Mouse (Mus musculus) heart, embryonic 16.5 days (tissue): Measurements from ENCODE around the gene Stx2. TPM values are rescaled to one million over a fixed set of nuclear protein-coding genes. Genes with fewer than 3 reads are reported as not detected.
A peak's percentile ranks its signal among the peaks of the same experiment; 100 is the strongest.

Experiments used
- ATAC-seq: fragments of 200-750 bp; cut with Nextera tagmentation; replicated peaks from 2 replicates; pipeline ENCODE4 v1.8.0; 2017; ENCODE audit warnings: moderate number of reproducible peaks; ENCODE audit not compliant: insufficient read depth, low FRiP score; ENCODE audit errors: extremely low read depth
- H3K27ac ChIP-seq: fragments of 300-500 bp; sonication (generic); 2 replicates; pipeline ENCODE4 v1.5.1; 2014; ENCODE audit warnings: mild to moderate bottlenecking, low read length, control low read depth, moderate library complexity
- H3K27me3 ChIP-seq: fragments of 300-500 bp; sonication (generic); 2 replicates; pipeline ENCODE4 v1.6.1; 2014; ENCODE audit warnings: low read length, mixed read lengths; ENCODE audit not compliant: control insufficient read depth, insufficient read depth
- H3K36me3 ChIP-seq: fragments of 300-500 bp; sonication (generic); 2 replicates; pipeline ENCODE4 v1.6.1; 2014; ENCODE audit not compliant: control insufficient read depth, insufficient read depth
- H3K4me1 ChIP-seq: fragments of 300-500 bp; sonication (generic); 2 replicates; pipeline ENCODE4 v1.6.1; 2014; ENCODE audit warnings: low read length, mixed read lengths; ENCODE audit not compliant: control insufficient read depth, insufficient read depth
- H3K4me2 ChIP-seq: fragments of 300-500 bp; sonication (generic); 2 replicates; pipeline ENCODE4 v1.6.1; 2014; ENCODE audit warnings: low read depth, mild to moderate bottlenecking, control low read depth, low read length
- H3K4me3 ChIP-seq: fragments of 300-500 bp; sonication (generic); 2 replicates; pipeline ENCODE4 v1.5.1; 2014; ENCODE audit warnings: mild to moderate bottlenecking, control low read depth, low read length
- H3K9ac ChIP-seq: fragments of 300-500 bp; sonication (generic); 2 replicates; pipeline ENCODE4 v1.6.1; 2014; ENCODE audit warnings: low read length, control low read depth
- H3K9me3 ChIP-seq: fragments of 300-500 bp; sonication (generic); replicated peaks from 2 replicates; pipeline ENCODE4 v1.6.1; 2016; ENCODE audit warnings: low read length; ENCODE audit not compliant: control insufficient read depth
- WGBS: fragments of 180-500 bp; shearing (Covaris S2); extraction: QIAGEN DNeasy Blood & Tissue Kit; methylation state at CpG from one replicate; pipeline ENCODE4 v1.1.7; 2014; 5-methylcytosine and 5-hydroxymethylcytosine counted together
- polyA plus RNA-seq: library from polyadenylated mRNA; unstranded; fragments of >200 nt; fragmentation: Nextera tagmentation; extraction: Ambion mirVana; gene quantifications from 2 replicates; pipeline ENCODE4 v1.2.1, GENCODE M21; 2015

The Stx2 gene
- polyA plus RNA-seq, 1 experiment from 2014 or later, result 25.1 TPM

GRCm38 (mm10) chr5:129018782-129019489, 10.6 kb upstream of the Stx2 start:
- peak overlapping the region; percentile 87 for H3K27ac ChIP-seq
- peak overlapping the region; percentile 64 for H3K4me3 ChIP-seq
- H3K36me3 ChIP-seq, result peaks cover 7% of the 10 kb centered on the region; the same call in 1 of the 2 replicates
- peak overlapping the region; percentile 79 for H3K9ac ChIP-seq
- peaks cover 14% of the 10 kb centered on the region for H3K4me1 ChIP-seq
- peak overlapping the region; percentile 69 for H3K4me2 ChIP-seq
- H3K27me3 ChIP-seq, result no peaks in the 10 kb centered on the region
- no peaks in the 10 kb centered on the region for H3K9me3 ChIP-seq
- WGBS, result 80% methylated on average over 13 of the region's 13 CpGs
- ATAC-seq, result no peak

GRCm38 (mm10) chr5:129016370-129016769, 8.0 kb upstream of the Stx2 start:
- Histone ChIP-seq H3K27ac (no peak overlapping the region), H3K36me3 (no peaks in the 10 kb centered on the region), H3K4me3 (no peak overlapping the region), H3K9ac (no peak overlapping the region), H3K9me3 (no peaks in the 10 kb centered on the region), H3K4me2 (no peak overlapping the region), H3K4me1 (peaks cover 8% of the 10 kb centered on the region), H3K27me3 (no peaks in the 10 kb centered on the region)
- 77% methylated on average over 3 of the region's 3 CpGs for WGBS
- ATAC-seq, result no peak

GRCm38 (mm10) chr5:129015540-129015939, 7.2 kb upstream of the Stx2 start:
- H3K36me3 ChIP-seq, result no peaks in the 10 kb centered on the region
- 83% methylated on average over 5 of the region's 5 CpGs for WGBS

GRCm38 (mm10) chr5:129015020-129015419, 6.6 kb upstream of the Stx2 start:
- no peak overlapping the region for H3K27ac ChIP-seq
- H3K9me3 ChIP-seq, result no peaks in the 10 kb centered on the region
- 75% methylated on average over 3 of the region's 3 CpGs for WGBS
- H3K9ac ChIP-seq, result no peak overlapping the region
- no peak for ATAC-seq
- H3K4me3 ChIP-seq, result no peak overlapping the region
- H3K4me2 ChIP-seq, result no peak overlapping the region
- H3K36me3 ChIP-seq, result no peaks in the 10 kb centered on the region
- peaks cover 5% of the 10 kb centered on the region; the same call in 1 of the 2 replicates for H3K4me1 ChIP-seq
- H3K27me3 ChIP-seq, result no peaks in the 10 kb centered on the region

More at GRCm38 (mm10) chr5:129015540-129015939, 7.2 kb upstream of the Stx2 start:
- Histone ChIP-seq H3K9ac (no peak overlapping the region), H3K4me1 (peaks cover 5% of the 10 kb centered on the region; the same call in 1 of the 2 replicates), H3K4me2 (no peak overlapping the region), H3K4me3 (no peak overlapping the region), H3K9me3 (no peaks in the 10 kb centered on the region), H3K27me3 (no peaks in the 10 kb centered on the region), H3K27ac (no peak overlapping the region)
- ATAC-seq, result no peak

GRCm38 (mm10) chr5:129010937-129011336, 2.6 kb upstream of the Stx2 start:
- Histone ChIP-seq H3K27ac (no peak overlapping the region), H3K36me3 (no peaks in the 10 kb centered on the region), H3K4me2 (no peak overlapping the region), H3K9ac (no peak overlapping the region), H3K9me3 (no peaks in the 10 kb centered on the region), H3K27me3 (no peaks in the 10 kb centered on the region), H3K4me1 (peaks cover 9% of the 10 kb centered on the region; the same call in 1 of the 2 replicates), H3K4me3 (no peak overlapping the region)
- ATAC-seq, result no peak
- 85% methylated on average over 2 of the region's 2 CpGs for WGBS

- 66% methylated on average over 3 of the region's 3 CpGs for WGBS
- Histone ChIP-seq H3K27me3 (no peaks in the 10 kb centered on the region), H3K36me3 (no peaks in the 10 kb centered on the region)
Observed at GRCm38 (mm10) chr5:129009577-129009976, 1.2 kb upstream of the Stx2 start.

GRCm38 (mm10) chr5:129008008-129008407, 366 bp downstream of the Stx2 start:
- 1% methylated on average over 18 of the region's 18 CpGs for WGBS
- ATAC-seq, result peak; percentile 24
- no peaks in the 10 kb centered on the region for H3K36me3 ChIP-seq

More at GRCm38 (mm10) chr5:129009577-129009976, 1.2 kb upstream of the Stx2 start:
- Histone ChIP-seq H3K9me3 (no peaks in the 10 kb centered on the region), H3K4me3 (no peak overlapping the region), H3K9ac (no peak overlapping the region), H3K4me2 (no peak overlapping the region), H3K27ac (no peak overlapping the region), H3K4me1 (peaks cover 13% of the 10 kb centered on the region)
- ATAC-seq, result no peak

GRCm38 (mm10) chr5:129007105-129007957, 1.0 kb downstream of the Stx2 start:
- H3K27ac ChIP-seq, result peak overlapping the region; percentile 55
- WGBS, result 49% methylated on average over 14 of the region's 14 CpGs
- H3K4me3 ChIP-seq, result peak overlapping the region; percentile 83
- H3K27me3 ChIP-seq, result no peaks in the 10 kb centered on the region
- H3K9ac ChIP-seq, result peak overlapping the region; percentile 88
- H3K9me3 ChIP-seq, result no peaks in the 10 kb centered on the region
- H3K4me2 ChIP-seq, result peak overlapping the region; percentile 91
- no peak for ATAC-seq
- H3K4me1 ChIP-seq, result peaks cover 20% of the 10 kb centered on the region
- no peaks in the 10 kb centered on the region for H3K36me3 ChIP-seq

More at GRCm38 (mm10) chr5:129008008-129008407, 366 bp downstream of the Stx2 start:
- H3K27me3 ChIP-seq, result no peaks in the 10 kb centered on the region
- H3K9ac ChIP-seq, result peak overlapping the region; percentile 88
- H3K9me3 ChIP-seq, result no peaks in the 10 kb centered on the region
- H3K4me1 ChIP-seq, result peaks cover 13% of the 10 kb centered on the region
- peak overlapping the region; percentile 91 for H3K4me2 ChIP-seq
- H3K4me3 ChIP-seq, result peak overlapping the region; percentile 83
- H3K27ac ChIP-seq, result peak overlapping the region; percentile 55
